Mouse (Mus musculus) adrenal gland, adult 18-20 months (tissue): Measurements from ENCODE around the gene Tex19.2. TPM values are rescaled to one million over a fixed set of nuclear protein-coding genes. Genes with fewer than 3 reads are reported as not detected.
A peak's percentile ranks its signal among the peaks of the same experiment; 100 is the strongest.

ENCODE experiments used
- DNase-seq, 2 experiments: peaks; one replicate each; pipeline ENCODE4 v3.0.0; 2021 to 2022; ENCODE audit warnings: low spot score in 2 of 2
- long read RNA-seq, 2 experiments: library from polyadenylated mRNA; stranded (forward); transcript quantifications; one replicate each; pipeline ENCODE4 v2.0.0; 2021
- total RNA-seq, 2 experiments: library from RNA; stranded (reverse); gene quantifications; 1 replicate in 1 of 2; 2 replicates in 1 of 2; pipeline ENCODE4 v1.2.3; 2021

The Tex19.2 gene
- not detected for total RNA-seq
- long read RNA-seq, experiment 1, result 0 reads
- long read RNA-seq, experiment 2, result 0 reads

DNA sequence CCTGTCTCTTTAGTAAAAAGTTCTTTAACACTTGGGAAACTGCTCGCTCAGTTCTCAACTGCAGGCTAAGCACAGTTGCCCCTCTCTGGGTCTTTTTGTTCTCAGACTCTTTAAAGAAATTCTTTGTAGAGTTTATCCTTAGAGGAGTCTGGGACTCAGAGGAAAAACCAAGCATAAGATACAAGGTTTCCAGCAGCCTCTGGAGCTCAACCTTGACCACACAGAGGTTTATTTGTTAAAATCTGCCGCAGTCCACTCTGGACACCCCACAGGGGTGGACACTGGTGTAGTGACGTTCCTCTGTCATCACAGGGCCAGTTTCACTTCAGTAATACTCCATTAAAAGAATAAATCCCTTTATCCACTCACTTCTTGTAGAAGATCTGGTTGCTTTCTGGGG lies at the start of gene Tex19.2:
Tex19.2 (minus strand) TSS at position 101 of the 400 bp plus-strand sequence.
- peak in 1 of 2 experiments; percentile 0 for DNase-seq

DNA sequence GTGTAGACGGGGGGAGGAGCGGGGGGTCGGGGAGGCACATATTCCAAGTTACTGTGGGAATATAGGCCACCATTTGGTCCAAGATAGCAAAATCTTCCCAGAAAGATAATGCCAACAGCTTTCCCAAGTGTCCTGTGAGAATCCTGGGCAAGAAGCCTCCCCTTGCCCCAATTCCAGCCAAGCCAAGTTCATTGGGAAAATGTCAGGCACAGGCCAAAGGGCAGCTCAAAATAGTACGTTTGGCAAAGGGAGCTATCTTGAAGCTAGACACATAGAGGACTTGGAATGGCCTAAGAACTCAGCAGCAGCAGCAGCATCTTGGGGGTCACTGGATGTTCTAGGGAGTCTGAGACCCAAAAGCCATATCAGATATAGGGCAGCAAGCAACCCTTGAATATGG lies 45.3 kb upstream of the Tex19.2 start:
- no peak for DNase-seq

DNA sequence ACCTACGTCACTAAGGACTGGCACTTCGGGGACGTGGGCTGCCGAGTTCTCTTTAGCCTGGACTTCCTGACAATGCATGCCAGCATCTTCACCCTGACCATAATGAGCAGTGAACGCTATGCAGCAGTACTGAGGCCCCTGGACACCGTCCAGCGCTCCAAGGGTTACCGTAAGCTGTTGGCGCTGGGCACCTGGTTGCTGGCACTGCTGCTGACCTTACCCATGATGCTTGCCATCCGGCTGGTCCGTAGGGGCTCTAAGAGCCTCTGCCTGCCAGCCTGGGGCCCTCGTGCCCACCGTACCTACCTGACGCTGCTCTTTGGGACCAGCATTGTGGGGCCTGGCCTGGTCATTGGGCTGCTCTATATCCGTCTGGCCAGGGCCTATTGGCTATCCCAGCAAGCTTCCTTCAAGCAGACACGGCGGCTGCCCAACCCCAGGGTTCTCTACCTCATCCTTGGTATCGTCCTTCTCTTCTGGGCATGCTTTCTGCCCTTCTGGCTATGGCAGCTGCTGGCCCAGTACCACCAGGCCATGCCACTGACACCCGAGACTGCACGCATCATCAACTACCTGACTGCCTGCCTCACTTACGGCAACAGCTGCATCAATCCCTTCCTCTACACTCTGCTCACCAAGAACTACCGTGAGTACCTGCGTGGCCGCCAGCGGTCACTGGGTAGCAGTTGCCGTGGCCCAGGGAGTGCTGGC lies 42.3 kb upstream of the Tex19.2 start:
- DNase-seq, result no peak

DNA sequence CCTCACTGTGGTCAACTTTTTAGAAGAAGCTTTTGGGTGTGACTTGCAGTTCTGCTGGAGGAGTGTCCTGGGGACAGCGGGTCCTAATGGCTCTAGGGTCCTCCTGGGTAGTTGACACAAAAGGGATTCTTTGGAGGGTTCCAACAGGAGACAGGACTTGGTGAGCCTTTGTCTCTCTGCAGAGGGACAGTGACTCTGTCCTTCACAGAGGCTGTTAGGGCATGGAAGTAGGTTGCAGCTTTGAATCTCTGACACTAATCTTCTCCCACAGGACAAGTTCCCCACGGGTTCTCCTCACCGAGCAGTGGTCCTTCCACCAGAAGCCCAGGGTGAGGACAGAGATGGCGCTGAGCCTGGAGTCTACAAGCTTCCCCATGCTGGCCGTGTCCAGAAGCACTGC lies 41.5 kb upstream of the Tex19.2 start, which contains the start of gene Uts2r:
Uts2r (plus strand) TSS at position 301 of the 400 bp plus-strand sequence.
- DNase-seq, result no peak

DNA sequence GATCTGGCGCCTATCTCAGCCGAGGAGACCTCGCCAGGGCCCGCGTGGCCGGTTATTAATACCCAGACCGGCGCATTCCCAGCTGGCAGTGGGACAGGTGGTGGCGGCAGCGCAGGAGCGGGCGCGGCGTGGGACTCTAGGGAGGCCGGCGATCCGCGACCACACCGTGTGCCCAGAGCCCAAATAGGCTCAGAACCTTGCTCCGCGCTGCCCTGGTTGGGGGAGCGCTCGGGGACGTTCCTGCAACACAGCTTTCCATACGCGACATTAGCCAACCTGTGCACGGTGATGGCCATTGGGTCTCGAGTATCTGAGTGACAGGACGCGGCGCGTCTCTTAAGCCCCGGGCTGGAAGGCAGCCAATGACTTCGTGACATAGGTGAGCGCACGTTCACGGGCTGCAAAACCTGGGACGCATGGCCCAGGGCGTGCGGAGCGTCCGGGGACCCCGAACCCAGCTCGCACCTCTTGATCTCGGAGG lies 38.0 kb upstream of the Tex19.2 start:
- peak in 1 of 2 experiments; percentile 12 for DNase-seq

DNA sequence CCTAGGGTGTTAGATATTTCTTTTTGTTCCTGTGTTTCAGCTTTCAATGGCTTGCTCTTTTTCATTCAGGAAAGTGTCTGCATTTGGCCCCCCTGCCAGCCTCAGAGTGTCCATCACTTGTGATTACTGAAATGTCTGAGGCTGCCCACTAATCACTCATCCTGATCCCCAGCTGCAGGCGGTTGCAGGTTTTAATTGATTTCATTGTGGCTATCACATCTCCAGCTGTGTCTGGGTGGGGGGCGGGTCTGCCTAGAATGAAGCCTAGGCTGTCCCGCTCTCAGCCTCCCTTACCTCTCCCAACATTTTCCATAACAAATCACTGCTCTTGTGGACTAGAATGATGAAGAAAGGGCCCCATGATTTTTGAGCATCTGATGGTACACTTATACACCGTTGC lies 35.7 kb upstream of the Tex19.2 start:
- no peak for DNase-seq

DNA sequence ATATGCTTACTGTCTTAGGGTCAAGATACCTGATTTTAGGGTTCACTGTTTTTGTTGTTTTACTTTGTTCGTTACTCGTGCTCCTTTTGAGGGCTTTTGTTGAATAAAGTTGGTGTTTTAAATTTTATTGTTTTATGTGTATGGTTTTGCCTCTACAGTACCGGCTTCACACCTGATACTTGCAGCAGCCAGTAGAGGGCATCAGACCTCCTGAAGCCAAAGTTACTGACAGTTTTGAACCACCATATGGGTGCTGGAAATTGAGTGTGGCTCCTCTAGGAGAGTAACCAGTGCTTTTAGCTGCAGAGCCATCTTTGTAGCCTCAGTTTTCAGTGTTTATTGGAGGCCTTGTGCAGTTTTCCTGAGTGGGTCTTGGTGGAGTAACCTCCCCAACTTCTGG lies 29.7 kb upstream of the Tex19.2 start:
- no peak for DNase-seq

DNA sequence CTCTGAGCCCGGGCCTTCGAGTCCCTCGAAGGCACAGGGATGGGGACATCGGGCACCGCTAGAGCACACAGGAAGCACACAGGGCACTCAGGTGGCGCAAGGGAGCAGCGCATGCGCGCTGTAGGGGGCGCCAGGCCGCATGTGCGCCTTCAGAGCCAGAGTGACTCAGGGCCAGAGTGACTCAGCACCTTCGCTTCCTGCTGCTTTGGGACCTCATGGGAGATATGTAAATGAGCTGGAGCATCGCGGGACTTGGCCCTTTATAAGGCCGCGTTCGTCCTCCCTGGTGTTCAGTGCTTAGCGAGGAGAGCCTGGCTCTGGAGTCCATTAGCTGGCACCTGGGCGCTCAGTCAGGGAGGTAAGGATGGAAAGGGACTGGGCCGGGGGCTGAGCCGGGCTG lies 27.4 kb upstream of the Tex19.2 start, which contains the start of gene Tex19.1:
Tex19.1 (plus strand) TSS at position 279 of the 400 bp plus-strand sequence.
- DNase-seq, result no peak

DNA sequence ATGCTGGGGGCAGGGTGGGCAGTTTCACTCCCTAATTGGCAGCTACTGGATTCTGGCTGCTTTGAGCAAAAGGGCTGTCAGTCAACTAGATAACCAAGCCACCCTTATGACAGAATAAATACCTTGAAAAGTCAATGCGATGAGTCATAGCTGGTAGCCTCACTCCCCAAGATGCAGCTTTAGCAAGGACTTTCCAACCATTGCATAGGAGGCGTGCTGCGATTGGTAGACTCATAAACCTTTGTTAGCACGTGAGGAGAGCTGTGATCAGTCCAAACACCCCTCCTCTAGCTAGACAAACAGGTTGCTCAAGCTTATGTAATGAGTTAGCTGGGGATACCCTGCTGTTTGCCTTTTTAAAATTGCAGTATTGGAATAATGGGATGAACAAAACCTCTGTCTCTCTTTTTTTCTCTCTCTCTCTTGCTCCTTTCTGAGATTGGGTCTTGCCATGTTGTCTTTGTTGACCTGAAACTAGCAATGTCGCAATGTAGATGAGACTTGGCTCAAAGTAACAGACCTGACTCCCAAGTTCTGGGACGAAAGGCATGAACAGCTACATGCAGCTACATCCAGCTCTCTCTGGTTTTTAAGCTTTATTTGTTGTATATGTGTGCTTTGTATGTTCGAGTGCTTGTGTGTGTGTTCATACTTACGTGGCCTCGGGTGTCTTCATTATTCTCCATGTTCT lies 25.0 kb upstream of the Tex19.2 start:
- DNase-seq, result no peak

DNA sequence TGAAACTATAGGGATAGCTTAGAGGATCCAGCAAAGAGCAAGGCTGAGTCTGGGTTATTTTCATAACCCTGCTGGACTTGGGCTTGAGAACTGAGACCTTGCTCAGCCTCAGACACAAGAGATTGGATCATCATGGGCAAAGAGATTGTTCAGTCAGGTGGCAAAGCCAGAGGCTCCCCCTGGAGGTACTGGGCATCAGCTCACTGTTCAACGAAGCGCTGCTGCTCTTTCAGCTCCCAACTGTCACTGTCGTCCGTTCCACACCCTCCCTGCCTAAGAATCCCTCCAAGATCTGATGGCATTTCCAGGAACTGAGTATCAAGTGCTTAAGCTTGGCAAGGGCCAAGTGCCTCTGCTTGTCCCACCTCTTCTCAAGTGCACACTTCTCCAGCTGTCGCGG lies 20.3 kb upstream of the Tex19.2 start:
- no peak for DNase-seq

DNA sequence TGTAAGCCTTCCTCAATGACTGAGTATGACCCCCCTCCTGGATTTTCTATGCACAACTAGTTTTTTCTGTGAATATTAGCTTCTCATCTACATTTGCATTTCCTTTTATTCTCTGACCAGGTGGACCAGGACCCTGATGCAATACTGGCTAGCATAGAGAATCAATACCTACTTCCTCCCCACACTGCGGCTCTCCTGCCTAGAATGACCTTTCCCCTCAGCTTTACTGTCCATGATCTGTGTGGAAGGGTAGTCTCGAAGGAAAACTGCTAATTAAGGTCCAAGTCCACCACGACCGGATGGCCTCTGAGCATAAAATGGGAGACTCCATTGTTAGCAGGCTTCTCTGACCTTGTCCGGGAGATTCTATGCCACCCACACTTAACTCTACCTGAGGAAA lies 19.2 kb upstream of the Tex19.2 start:
- no peak for DNase-seq

DNA sequence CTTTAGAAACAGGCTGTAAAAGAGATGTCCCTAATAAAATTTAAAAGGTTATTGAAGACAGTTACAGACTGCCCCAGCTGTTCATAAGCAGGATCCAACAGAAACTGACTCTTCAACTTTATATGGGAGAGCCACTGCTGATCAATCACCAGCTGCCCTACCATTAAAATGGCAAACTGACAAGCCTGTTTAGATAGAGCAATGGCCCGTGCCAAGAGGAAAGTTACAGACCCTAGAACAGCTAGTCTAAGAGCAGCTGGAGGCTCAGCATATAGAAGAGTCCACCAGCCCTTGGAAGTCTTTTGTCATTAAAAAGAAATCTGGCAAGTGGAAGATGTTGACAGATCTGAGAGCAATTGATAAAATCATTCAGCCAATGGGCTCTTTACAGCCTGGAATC lies 16.1 kb upstream of the Tex19.2 start:
- no peak for DNase-seq

DNA sequence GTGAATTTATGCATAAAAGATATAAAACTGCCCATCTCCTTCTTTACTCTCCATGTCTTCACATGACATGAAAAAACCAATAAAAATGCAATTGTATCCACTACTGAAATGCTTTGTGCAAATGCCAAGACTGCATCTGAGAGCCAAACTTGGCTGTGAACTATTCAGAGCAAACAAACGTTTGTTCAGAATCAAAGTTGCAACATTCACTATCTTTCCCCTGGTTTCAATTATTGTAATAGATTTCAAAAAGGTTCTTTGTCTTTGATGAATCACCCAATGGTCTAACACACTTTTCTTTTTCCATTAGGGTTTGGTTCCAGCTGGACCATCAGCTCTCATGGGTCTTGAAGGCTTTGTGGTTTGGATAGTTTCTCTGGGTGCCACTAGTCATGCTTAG lies 11.1 kb upstream of the Tex19.2 start:
- DNase-seq, result no peak

DNA sequence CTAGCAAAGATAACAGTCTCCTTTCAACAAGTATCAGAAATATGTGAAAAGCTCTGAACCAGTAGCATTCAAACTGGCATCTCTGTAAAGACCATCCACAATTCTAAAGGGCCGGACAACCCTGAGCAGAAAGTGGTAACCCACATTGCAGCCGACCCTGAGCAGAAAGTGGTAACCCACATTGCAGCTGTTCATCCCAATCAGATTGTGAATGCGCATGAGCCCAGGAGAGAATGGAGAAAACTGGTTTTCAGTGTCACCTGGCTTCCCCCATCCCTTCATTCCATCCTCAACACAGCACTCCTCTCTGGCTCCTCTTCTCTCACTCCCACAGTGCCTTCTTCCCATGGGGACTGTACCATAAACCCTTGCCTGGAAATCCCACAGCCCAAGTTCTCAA lies 9.0 kb upstream of the Tex19.2 start:
- DNase-seq, result no peak

DNA sequence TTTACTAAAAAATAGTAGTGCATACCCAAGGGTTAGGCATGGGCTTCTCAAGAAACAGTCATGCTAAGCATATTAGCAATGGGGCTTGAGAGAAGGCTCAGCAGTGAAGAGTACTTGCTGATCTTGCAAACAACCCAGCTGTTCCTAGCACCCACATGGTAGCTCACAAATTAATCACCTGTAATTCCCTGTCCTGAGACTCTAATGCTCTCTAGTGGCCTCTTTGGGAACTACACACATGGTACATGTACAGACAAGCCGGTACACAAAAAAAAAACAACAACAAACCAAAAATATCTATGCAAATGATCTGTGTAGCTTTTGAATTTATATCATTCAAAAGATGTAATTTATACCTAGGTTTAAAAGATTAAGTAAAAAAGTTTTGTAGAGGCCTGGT lies 7.9 kb upstream of the Tex19.2 start:
- DNase-seq, result no peak

DNA sequence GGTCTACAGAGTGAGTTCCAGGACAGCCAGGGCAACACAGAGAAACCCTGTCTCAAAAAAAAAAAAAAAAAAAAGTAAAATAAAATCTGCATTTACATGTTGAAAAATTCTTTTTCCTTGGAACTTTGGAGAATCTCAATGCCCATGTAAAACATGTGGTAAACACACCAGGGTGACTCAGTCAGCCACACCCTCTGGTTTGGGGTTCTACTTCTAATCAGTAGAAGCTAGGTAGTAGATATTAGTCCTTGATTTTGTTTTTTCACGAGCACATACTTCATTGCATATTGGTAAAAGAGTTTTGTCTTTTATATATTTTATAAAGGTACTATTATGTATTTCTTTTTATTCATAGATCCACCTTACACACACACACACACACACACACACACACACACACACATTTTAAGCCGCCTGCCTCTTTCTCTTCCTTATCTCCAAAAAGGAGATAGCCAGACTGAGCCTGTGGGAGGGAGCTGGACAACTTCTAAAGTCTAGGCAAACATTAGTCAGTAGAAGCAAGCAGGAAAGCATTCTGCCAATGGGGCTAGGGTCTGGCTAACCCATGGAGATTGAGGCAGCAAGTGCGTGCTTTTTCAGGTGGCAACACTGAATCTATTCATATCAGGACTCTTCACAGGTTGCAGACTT lies 7.2 kb upstream of the Tex19.2 start:
- DNase-seq, result no peak

DNA sequence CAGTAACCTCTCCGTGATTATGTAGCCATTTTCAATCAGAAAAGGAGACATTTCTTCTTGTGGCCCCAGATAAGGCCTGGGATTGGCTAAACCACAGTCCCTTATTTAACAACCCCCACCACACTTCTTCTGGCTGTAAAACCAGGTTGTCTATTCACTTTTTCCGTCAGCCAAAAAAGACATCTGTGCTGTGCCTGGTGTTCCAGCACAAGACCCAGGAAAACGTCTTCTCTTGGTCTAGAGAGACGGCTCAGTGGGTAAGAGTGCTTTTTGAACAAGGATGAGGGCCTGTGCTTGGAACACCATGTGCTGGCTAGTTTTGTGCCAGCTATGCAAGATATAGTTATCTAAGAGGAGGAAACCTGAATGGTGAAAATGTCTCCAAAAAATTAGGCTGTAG lies 5.0 kb upstream of the Tex19.2 start:
- DNase-seq, result no peak

DNA sequence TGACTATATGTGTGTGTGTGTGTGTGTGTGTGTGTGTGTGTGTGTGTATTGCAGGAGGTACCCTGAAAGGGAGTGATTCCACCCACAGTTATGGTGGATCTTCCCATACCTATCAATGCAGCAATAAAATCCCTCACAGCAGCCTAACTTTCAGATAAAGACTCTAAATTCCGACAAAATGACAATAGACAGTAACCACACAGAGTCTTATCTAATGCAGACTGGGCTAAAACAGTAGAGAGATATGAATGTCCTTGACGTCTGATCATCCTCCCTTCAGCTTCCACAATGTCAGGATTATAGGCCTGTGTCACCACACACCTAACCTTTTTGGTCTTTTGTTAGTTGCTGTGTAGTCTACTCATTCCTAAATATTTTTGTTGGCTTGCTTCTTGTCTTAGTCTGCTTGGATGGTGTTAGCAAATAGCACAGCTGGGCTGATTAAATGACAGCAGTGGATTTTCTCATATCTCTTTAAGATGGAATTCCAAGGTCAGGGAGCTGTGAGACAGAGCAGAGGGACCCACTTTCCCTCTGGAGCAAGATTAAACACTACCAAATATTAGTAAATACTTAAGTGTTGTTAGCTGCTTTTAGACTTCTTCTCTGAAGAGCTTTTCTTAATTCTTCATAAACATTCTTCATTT lies 3.7 kb upstream of the Tex19.2 start:
- DNase-seq, result no peak

DNA sequence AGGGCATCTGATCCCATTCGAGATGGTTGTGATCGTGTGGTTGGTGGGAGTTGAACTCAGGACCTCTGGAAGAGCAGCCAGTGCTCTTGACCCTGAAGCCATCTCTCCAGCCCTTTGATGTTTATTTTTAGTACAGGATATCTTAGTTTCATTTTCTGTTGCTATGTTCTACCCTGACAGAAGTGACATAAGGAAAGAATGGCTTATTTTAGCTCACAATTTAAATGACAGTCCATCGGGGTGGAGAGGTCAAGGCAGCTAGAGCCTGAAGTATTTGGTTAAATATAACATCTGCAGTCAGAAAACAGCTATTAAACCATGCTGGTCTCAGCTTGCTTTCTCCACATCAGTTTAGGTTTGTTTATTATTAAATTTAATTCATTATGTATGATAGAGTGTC lies 2.7 kb upstream of the Tex19.2 start:
- DNase-seq, result no peak

DNA sequence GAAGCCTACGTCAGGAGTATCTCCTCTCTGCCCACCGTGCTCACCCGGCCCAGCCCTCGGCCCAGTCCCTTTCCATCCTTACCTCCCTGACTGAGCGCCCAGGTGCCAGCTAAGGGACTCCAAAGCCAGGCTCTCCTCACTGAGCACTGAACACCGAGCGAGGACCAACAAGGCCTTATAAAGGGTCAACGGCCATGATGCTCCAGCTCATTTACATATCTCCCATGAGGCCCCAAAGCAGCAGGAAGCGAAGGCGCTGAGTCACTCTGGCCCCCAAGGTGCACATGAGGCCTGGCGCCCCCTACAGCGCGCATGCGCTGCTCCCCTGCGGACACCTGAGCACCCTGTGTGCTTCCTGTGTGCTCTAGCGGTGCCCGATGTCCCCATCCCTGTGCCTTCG lies 371 bp downstream of the Tex19.2 start:
- DNase-seq, result peak in 1 of 2 experiments; percentile 19

DNA sequence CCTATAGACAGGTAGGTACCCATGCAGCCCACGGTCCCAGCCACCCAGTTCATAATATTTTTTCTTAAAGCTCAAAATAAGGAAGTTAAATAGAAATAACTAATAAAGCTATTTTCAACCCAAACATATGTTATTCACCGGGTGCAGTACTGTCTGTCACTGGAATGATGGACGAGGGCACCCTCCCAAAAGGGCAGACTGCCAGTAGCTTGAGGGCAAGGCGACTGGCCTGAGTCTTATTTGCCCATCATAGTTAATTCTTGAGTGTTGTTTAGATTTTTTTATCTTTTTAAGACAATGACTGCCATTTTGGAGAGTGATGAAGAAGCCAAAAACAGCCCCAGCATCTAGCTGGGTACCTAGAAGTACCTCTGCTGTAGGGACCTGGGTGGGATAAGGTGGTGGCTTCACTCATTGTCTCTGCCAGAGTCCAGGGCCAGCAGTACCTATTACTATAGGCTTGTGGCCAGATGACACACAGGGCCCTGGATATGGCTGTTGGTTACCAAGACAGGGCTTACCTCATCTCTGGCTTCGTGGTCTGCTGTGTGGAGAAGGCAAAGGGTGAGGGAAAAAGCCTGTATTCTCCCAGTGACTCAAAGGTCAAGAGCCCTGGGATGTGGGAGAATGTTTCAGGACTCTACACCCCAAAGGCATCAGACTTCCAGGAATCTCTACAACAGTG lies 6.2 kb downstream of the Tex19.2 start:
- peak; percentile 40 to 58 for DNase-seq
